Mouse (Mus musculus) adrenal gland, postnatal 36 days (tissue): ENCODE results near the gene Sdccag8. TPM values are rescaled to one million over a fixed set of nuclear protein-coding genes. Genes with fewer than 3 reads are reported as not detected.

ENCODE experiments used
- DNase-seq, 2 experiments: peaks; one replicate each; pipeline ENCODE4 v3.0.0; 2021; ENCODE audit warnings: mixed read lengths in 1 of 2
- total RNA-seq, 2 experiments: library from RNA; stranded (reverse); gene quantifications; 2 replicates each; pipeline ENCODE4 v1.2.3; 2021

Gene Sdccag8
- total RNA-seq, 2 experiments from 2014 or later: 11.3 to 11.9 TPM

DNA sequence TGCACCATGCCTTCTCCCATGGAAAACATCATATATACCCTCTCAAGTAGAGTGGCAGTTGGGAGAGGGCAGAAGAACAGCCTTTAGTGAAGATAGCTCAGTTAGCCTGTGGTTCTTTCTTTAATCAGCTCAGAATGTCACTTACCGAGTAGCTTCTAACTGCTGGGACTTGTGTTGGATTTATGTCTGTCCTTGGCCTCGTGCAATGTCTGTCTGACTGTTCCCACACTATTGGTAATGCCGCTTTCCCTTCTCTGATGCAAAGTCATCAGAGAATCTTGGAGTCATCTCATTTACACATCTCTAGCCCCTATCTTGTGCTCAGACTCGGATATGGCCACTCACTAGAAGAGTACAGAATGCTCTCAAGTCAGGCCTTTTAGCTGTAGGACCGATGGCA, 128.7 kb downstream of the Sdccag8 start:
- DNase-seq: peak; percentile 16 to 25

DNA sequence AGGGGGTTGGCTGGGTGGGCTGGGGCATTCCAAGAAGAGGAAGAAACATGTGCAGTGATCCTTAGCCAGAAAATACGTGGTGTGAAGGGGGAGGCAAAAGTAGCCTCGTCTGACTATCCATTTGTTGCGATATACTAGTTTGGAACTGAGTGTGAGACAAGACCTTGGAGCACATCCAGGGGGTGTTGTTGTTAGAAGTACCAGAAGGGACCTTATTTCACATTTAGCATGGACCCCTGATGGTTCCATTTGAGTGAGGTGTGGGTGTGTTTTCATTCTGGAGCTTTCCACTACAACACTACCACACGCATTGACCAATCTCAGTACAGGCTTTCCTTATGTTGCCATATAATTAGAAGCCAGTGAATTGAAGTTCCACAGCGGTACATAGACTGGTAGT, 129.5 kb downstream of the Sdccag8 start:
- DNase-seq: peak in 1 of 2 experiments; percentile 9

DNA sequence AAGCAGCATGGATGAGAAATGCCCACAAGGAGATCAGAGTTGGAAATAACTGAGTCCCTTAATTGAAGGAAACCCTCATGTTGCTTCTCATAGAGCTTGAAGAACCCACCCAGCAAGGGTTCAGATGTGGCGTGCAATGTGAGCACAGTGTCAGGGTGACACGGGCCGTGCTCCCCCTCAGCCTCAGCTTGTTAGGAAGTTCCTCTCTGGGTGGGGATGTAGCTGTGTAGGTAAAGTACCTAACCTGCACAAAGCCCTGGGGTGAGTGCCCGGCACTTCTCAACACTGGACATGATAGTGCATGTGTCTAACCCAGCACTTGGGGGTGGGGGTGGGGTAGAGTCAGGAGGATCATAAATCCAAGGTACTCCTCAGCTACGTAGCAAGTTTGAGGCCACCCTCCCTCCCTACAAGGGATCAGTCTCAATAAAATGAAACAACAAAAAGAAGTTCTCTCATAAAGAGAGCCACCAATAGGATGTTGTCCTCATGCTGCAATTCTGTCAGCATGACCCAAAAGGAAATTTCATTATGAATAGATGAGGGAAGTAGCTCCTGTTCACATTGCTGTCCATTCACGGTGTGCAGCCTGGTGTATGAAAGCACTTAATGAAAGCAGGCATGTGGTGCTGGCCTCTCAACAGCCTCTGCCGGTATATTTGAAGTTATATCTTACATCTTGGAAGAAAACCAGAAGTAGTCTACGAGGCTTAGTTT, 130.2 kb downstream of the Sdccag8 start:
- DNase-seq: no peak

DNA sequence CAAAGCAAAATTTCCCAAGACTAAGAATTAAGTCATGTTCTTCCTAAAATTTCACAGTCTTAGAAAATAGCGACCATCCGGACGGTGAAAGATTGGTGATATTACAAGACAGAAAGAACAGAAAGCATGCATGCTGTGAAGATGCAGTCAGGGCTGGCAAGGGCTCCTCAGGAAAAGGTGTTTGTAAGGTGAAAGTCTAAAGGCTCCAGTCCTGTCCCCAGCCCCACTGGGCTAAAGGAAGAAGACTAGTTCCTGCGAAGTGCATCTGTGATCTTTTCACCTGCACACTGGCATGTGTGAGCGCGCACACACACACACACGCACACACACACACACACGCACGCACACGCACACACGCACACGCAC, 130.7 kb downstream of the Sdccag8 start:
- DNase-seq: no peak

DNA sequence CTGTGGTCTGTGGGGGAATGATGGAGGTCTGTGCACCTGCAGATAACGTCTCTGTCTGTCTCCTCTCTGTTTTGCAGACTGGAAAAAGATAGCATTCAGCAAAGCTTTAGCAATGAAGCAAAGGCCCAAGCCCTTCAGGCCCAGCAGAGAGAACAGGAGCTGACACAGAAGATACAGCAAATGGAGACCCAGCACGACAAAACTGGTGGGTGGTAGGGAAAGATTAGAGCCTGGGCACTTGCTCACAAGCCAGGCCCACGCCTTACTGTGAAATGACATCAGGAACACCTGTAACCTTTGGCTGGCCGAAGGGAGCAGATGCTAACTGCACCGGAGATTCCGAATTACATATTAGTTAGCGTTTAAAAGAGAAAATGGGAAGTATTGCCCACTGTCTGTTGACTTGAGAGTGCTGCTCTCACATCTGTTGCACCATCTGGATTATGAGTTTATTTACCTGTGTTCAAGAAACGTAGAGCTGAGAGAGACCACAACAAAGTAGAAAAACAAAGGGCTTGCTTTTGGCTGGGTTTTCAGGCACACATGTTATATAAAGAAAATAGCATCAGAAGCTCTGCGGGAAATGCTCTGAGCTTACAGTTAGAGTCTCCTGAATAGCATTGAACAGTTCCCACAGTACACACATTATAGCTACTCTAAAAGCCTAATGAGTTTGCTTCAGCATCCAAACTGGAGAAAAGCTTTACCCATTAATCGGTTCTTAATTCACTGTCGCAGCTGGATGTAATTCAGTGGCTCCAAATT, 131.8 kb downstream of the Sdccag8 start:
- no peak for DNase-seq

DNA sequence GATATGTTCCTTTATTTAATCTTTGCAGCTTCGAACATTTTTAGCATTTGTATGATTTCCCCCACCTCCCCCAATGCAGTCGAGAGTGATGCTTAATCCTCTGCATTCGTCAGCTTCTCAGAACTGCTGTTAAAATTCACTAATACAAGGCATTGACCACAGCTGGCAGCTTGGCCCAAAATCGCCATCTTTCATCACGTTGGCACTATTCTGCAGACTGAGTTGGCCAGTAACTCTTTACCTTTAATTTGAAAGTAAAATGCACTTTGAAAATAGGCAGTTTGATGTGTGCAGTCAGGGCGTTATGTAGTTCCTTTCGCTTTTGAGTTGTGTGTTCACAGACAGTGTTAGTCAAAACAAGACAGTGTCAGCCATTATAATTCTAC, 132.3 kb downstream of the Sdccag8 start:
- DNase-seq: no peak

DNA sequence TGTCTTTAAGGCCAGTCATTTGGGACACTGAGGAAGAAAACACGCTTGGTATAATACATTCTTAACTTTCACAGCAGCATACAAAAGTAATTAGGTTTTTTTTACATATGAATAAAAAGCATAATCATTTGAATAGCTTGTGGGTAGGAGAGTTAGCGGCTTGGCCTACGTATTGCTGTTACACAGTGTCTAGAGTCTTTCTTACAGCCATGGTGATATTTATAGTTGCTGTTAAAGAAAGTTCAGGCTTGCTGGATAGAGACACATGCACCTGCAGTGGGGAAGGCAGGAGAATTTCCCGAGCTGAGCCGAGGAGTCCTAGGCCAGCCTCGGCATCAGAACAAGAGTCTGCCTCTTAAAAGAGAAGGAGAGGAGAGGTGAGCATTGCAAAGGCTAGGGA, 134.4 kb downstream of the Sdccag8 start:
- no peak for DNase-seq

DNA sequence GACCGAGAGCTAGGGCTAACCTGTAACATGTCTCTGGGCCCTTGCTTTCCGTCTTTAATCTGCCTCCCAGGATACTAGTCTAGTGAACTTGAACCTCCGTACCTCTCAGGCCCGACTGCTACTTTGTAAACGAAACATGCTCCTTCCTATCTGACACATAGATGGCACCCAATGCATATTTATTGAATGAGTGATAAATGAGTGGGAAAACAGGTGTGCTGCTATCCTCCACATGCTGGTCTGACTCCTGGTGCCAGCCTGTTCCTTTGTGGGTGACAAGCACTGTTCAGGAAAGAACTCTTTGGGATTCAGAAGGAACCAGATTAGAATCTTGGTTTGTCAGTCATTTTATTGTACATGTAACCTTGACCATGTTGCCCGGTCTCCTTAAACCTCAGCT, 134.9 kb downstream of the Sdccag8 start:
- no peak for DNase-seq

DNA sequence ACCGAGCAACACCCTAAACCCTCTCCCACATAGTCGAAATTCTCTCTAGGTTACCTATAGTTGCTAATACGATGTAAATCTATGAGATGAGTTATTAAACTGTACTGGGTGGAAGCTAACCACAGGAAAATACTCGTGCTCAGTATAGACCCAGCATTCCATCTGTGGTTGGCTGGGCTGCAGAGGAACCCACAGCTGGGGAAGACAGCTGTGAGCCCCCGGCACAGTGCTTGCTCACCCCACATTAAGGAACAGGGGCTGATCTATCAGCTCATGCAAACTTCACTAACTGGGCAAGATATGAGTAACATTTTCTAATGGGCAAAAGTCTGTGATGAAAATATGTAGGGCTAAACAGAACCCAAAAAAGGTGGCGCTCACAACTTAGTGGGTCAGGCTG, 135.6 kb downstream of the Sdccag8 start:
- no peak for DNase-seq

DNA sequence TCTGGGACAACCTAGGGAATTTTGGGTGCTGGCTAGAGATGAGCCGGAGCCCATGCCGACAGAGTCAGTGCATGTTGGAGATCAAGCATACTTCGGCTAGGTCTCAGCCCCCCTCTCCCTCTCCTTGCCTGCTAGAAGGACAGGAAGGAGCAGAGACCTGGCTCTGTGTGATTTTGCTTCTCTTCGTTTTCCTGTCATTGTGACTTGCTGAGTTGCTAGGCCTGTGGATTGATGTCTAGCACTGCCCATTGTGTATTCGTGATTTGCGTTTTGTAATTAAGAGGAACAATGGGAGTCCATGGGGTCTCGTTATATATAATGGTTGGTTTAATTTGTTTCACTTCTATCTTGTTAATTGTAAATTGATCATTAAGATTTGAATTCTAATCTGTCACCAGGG, 137.4 kb downstream of the Sdccag8 start:
- no peak for DNase-seq

DNA sequence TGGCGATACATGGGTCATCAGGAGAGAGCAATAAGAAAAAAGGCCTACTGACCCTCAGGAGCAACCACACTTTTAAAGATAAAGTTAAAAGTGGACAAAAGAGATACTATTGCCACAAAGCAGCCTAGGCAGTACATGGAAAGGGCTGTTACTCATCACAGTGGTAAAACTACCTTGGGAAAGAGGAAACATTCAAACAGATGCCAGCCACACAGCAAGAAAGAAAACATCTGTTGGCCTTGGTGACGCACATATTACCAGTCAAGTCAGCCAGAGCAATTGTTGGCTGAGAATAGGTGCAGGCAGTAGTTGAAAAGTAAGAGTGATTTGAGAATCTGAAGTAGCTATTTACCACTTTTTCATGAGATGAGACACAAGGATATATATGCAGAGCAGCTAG, 143.9 kb downstream of the Sdccag8 start:
- peak; percentile 13 to 26 for DNase-seq

DNA sequence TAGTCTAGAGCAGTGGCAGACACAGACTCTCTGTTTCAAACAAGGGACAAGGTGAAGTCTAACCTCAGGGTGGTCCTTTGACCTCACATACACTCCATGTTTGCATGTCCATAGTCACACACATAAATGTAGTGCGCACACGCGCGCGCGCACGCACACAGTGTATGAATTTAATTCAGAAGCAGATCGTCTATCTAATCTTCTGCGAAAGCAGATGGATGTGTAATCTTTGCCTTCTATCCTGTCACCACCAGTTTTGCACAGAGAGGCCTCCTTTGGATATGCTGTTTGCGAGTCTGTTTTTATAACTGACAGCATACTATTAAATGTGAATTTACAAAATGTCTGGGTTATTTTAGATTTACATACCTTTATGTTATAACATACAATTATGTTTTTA, 147.3 kb downstream of the Sdccag8 start:
- no peak for DNase-seq

DNA sequence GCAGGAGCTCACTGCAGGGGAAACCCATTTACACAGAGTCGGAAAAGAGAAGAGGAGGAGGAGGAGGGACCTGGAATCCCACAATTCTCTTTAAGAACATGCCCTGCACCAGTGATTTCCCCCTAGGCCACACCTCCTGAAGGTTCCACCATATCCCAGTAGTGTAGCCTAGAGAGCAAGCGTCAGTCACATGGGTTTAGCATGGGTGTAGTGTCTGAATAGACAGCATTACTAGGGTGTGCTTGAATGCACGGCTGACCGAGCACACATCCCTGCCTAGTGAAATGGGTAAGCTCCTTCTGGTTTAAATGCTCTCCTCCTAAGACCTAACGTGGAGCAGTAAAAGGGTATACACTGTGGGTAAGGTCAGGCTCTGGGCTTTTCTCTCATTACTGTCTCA, 148.4 kb downstream of the Sdccag8 start:
- no peak for DNase-seq

DNA sequence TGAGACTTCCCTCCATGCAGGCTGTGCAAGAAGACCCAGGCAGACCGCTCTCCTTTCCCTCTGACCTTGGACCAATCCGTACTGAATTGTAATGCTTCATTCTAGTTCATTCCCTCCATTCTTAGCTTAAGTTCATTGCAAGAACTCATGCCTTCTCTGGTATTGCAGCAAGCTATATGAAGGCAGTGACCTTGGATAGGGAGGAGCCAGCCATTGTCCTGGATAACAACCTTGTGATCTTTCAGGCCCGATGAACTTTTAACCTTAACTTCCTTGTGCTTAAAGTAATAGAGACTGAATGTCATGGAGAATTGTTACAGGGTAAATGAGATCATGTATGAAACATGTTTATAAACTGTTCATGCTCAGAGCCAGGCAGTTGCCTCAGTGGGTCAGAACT, 152.8 kb downstream of the Sdccag8 start:
- DNase-seq: no peak

DNA sequence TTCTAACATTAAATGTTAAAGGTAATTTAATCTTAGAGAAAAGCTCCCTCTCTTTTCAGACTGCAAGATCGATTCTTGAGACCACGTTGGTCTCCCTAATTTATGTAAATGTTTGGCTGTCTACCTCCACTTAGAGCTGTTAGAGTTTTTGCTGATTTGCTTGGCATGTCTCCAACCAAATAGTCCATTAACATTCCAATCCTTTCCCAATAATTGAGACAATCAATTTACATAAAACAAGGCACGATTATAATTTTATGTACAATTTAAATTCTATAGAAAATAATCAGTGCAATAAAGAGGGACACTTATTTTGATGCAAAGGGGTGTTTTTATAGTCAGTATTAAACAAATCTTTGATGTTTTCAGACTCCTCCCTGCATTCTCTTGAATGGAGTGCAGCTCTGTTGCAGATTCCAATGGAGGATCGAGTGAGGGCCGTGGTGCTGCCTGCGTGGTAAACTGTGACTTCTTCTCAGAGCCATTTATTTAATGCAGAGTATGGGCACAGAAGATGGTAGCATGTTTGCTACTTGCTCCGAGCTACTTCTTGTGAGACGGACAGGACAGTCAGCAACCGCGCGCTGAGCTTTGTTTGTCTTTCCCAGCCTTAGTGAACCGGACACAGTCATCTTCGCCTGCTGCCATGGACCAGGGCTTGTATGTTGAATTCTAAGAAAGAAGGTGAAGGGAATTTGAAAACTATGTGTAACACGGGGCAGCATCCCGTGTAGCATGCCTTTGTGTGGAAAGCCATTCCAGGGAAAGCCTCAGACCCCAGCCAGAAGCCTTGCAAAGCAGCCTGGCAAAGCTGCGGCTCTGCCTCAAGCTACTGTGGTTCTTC, 156.4 kb downstream of the Sdccag8 start:
- no peak for DNase-seq

DNA sequence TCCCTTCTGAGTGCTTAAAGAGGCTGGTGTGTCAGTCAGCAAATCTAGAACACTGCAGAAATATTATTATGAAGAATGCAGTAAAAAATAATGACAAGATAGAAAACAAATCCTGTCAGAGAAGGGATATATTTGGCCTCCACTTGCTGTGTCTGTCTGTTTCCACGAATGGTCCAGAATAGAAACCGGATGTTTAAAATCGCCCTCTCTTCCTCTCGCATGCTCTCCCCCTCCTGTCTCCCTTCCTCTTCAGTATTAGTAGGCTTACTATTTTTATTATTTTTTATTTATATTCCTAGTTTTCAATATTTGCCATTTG, 157.0 kb downstream of the Sdccag8 start:
- no peak for DNase-seq

DNA sequence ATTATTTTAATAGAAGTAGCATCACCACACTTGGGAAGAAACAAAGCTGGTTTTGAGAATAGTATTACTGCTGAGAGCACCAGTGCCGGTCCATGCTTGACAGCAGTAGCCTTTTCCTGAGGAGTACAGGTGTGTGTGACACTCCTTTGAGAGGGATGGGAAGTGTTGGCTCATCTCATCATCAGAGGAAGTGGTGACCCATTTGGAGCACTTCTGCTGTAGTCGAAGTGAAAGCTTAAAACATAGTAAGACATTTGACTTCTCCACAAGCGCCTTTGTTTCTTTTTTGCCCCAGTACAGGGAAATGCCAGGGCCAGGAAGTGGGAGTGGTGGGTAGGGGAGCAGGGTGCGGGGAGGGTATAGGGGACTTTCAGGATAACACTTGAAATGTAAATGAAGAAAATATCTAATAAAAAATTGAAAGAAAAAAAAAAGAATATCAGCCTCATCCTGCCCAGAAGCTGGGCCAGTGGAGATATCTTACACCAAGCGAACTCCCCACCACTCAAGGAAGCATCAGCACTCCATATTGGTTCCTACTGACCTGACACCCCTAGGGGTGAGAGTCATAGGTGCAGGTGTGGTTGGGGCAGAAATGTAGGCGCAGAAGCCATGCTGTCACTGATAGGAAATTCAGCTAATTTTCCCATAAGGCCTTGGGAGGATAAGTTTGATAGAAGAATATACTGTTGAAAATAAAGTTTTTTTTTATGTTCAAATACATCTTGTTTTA, 159.1 kb downstream of the Sdccag8 start:
- DNase-seq: no peak

DNA sequence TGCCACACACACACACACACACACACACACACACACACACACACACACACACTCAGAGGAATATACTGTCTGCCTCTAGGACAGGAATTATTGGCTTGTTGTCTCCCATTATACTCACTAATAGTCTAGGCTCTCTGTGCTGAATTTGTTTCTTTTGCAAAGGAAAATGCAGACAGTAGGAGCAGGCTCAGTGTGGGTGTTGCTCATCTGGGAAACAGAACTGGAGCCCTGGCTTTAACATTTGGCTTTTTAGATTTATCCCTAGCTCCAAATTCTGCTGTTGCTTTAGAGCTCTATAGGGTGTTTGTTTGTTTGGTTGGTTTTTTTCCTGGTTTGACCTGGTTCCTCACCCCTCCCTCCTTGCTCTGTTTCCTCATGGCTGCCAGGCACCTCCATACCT, 164.8 kb downstream of the Sdccag8 start:
- no peak for DNase-seq

DNA sequence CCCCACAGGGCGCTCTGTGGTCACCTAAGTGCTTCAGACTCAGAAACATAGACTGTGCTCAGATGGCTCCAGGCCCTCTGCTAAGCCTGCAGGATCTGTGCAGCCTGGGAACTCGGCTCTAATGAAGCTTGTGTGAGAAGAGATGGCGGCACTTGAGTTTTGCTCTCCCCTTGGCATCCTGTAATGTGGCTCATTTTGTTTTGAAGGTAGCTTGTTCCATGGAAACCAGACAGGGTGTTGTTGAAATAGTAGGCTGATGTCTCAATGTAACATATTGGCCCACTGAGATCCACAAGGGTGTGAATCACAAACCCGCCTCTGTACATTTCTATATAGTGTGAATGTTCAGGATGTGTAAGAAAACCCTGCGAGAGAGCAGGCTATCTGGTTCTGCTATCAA, 165.7 kb downstream of the Sdccag8 start:
- DNase-seq: no peak

DNA sequence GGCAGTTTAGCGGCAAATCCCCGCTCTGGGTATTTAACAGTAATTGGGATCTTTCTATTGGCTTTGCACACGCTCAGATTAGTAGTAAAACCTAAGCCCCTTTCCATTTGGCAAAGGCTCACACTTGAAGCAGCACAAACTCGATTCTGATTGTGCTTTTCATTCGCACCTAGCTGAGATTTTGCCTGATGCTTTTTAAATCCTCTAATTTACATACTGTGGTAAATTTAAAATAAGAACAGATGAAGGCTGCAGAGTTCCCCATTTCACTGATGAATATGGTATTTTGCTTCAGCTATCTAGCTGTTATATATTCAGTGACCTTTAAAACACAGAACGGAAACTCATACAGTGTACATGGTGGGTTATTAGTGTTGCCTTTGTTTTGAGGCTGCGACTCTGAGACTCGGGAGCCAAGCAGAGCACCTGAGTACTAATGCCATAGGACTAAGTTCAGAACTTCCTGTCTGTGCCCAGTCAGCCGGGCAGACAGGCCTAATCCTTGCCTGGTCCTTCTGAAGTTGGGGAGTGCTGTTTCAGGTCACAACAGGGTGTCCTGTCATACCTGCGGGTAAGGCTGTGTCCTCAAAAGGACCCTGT, 166.4 kb downstream of the Sdccag8 start:
- DNase-seq: no peak

DNA sequence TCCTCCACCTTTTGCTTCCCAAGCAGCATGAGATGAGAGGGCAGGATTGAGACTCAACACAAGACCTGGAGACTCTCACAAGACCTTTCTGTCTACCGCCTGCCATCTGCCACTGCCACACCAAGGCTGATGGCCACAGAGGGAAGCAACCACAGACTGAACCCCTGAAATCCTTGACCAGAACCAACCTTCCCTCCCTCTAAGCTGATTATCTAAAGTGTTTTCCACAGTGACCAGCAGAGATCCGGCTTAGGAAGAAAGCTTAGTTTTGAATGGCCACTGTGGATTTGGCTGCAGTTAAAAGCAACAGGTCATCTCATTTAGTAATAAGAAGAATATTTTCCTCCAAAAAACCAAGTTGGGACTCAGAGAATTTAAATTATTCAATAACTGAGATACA, 167.1 kb downstream of the Sdccag8 start:
- DNase-seq: no peak

DNA sequence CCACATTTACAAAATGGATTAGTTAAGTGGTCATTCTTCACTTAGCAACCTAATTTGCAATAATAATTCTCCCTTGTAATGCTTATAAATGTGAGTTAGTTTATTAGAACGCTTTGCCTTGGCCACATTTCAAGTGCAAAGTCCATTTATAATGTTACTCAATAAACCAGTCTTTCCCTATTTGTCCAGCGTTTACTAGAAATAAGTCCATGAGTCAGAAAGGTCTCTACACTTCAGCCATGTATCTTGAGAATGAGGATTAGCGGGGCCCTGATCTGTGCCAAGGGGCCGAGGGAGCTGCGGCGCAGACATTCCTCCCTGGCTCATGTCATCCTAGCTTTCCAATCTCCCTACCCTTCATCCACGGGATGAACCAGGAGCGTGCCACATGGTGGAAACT, 168.2 kb downstream of the Sdccag8 start:
- DNase-seq: no peak
